Mouse (Mus musculus) ovary, postnatal 10 days (tissue): ENCODE data around the gene Olfr1101.

Experiments
- DNase-seq: peaks from one replicate; pipeline ENCODE4 v3.0.0; 2022; ENCODE audit warnings: low spot score

The Olfr1101 gene

DNA sequence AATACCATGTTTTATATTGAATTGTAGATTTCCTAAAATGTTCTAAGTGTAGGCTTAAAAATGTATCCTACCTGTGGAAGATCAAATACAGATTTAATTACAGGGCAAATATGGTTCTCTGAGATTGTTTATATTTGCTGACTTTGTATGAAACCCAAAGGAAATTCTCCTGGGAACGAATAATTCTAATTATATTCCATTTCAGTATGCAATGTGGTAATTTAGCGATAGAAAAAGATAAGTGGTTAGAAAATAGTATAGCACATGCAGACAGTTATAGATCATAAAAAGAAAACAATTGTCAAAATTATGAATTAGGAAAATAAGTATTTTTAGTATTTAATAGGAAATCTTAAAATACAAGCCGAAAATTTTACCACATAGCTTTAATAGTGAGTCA lies at the start of gene Olfr1101:
Gene Olfr1101, minus strand, starts transcription at position 101 of the 400 bp plus-strand sequence.
- DNase-seq: no peak

DNA sequence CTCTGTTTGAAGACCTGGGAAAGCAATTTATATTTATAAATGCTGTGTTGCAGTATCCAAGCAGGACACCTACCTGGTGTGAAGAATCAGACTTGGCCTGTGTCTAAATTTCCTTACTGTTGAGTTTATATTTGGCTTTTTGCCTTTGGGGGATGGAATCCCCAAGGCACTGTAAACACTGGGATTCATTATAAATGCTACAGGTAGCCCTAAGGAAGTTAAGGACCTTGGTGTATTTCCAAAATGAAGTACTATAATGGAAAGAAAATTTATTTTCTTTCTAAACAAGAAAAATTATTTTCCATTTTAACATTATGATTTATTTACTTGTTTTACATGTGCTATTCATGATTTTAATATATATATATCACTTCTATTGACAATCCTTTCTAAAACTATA lies 45.4 kb upstream of the Olfr1101 start, which contains the start of gene Olfr1105:
Gene Olfr1105, minus strand, starts transcription at position 101 of the 400 bp plus-strand sequence.
- DNase-seq: no peak

DNA sequence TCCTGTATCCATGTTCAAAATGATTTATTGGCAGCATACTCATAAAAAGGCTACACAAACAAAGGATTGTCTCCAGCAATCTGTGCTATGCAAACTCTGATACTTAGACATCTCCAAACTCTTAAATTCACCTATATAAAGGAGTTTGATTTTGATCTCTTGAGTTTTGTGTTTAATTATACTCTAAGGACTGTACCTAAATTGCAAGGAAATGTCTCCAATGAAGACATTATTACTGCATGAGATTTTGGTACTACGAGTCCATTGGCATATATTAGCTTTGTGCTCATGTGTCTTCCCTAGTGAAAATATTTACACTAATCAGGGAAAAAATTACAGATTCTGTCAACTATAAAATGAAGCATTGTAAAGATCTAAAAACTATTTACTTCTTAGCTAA lies 36.0 kb upstream of the Olfr1101 start, which contains the start of gene Olfr1104:
Gene Olfr1104, minus strand, starts transcription at position 101 of the 400 bp plus-strand sequence.
- no peak for DNase-seq

DNA sequence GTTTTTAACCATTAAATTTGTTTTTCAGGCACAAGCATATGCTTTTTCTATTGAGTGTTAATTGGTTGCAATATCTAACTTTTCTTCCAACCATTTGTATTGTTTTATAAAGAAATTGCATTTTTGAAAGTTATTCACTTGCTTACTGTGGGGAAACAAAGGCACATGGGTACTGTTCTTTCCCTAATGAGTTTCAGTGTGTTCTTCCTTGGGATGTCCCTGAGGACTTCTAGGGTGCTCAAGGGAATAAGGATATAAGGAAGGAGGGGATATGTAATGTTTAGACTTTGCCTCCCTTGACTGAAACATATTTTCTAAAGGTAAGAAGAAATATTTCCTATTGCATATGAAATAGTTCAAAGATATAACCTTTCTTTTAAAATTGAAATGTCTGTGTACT lies 7.1 kb upstream of the Olfr1101 start, which contains the start of gene Olfr1102:
Gene Olfr1102, plus strand, starts transcription at position 301 of the 400 bp plus-strand sequence.
- no peak for DNase-seq

DNA sequence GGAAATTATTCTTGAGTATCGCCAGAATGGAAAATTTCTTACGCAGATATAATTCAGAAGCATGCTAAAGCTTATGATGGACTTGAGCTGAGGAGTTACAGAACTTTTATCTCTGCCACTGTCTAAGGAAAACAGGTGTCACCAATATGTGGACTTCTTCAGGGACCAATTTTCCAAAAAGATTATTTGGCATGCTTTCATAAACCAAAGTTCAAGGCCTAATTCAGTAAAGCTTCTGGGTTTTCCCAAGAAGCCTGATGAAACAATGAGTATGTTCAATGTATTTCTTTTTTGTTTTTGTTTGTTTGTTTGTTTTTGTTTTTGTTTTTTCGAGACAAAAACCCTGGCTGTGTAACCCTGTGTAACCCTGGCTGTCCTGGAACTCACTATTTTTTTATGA lies 11.2 kb downstream of the Olfr1101 start, which contains the start of gene Olfr1100:
Gene Olfr1100, minus strand, starts transcription at position 101 of the 400 bp plus-strand sequence.
- DNase-seq: no peak

DNA sequence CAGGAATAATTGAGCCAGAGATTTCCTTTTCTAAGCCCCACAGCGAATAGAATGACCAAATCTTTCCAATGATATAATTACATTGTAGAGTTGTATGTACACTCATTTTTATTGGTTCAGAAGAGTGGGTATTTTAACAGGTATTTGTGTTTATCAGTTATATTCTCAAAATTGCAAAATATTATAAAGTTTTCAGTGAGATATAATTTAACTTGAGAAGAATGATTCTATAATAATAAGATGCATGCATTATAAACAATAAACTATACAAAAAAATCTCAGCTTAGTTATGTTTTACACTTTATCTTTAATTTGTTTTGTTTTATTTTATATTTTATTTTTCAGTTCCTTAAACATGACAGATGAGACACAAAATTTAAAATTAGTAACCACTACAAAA lies 30.4 kb downstream of the Olfr1101 start, which contains the start of gene Olfr1099:
Gene Olfr1099, minus strand, starts transcription at position 101 of the 400 bp plus-strand sequence.
- DNase-seq: no peak
